Mouse (Mus musculus) frontal cortex, postnatal 36 days (tissue): ENCODE data around the gene Plch1.

Experiments used
- DNase-seq, 2 experiments: peaks; one replicate each; pipeline ENCODE4 v3.0.0; 2022; ENCODE audit warnings: low spot score in 2 of 2

Plch1 gene

GRCm38 (mm10) chr3:63693694-63694093 lies 205.6 kb downstream of the Plch1 start:
- DNase-seq, result no peak

- no peak for DNase-seq
Measured at GRCm38 (mm10) chr3:63692727-63693126, 206.5 kb downstream of the Plch1 start.

GRCm38 (mm10) chr3:63668779-63669178 lies 230.5 kb downstream of the Plch1 start:
- DNase-seq, result no peak

- DNase-seq, result no peak
Measured at GRCm38 (mm10) chr3:63665307-63665706, 234.0 kb downstream of the Plch1 start.

GRCm38 (mm10) chr3:63664575-63665243 lies 234.6 kb downstream of the Plch1 start:
- DNase-seq, result peak; percentile 11 to 21
